Mouse (Mus musculus) heart, adult 18-20 months (tissue): ENCODE measurements at regions not wholly inside any gene's neighbourhood (a gene's known extent, or its start where the extent isn't known, plus 50 kb on each side); places are given as distances from the start of the nearest gene placed in this dataset.

Experiments
- DNase-seq, 2 experiments: peaks; one replicate each; pipeline ENCODE4 v3.0.0; 2021 to 2022; ENCODE audit warnings: mixed read lengths in 1 of 2

DNA sequence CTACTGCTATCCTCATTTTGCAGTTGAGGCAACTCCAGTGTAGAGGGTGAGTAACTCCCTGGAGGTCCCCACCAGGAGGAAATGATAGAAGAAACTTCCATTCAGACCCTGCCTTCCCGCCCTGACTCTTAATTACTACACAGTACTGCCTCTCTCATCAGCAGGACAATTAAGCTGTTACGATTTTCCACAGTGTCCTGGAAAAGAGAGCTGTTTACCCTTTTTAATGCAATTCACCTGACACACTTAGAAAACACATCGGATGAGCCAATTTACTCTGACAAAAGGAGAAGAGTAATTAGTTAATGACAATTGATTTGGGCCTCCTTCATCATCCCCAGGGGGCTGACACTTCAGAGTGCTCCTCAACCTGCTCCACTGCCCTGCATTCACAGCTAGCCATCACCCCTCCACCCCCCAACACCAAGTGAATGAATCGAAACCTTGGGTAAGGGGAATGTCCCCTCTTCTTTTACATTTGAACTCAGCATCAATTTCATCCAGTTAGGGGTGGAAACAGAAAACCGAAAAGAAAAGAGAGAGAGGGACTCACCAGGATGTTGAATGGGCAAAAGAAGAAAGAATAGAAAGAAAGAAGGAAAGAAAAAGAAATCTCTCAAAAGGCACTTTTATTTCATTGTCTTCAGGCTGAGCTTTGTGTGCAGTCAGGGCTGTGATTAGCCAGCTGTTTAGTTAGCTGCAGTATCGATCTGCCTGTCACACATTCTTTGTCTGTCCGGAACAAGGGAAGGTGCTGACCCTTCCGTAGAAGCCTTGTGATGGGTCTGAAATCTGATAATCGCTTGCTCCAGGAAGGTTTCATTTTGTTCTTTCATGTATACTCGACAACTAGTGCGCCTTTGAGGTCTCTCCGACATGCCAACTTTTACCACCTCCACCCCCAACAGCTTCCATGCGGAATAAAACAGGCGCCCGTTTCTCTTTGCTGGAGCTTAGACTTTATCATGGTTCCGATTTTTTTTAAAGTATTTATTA, 482.6 kb upstream of the Tenm4 start:
- DNase-seq, result no peak

DNA sequence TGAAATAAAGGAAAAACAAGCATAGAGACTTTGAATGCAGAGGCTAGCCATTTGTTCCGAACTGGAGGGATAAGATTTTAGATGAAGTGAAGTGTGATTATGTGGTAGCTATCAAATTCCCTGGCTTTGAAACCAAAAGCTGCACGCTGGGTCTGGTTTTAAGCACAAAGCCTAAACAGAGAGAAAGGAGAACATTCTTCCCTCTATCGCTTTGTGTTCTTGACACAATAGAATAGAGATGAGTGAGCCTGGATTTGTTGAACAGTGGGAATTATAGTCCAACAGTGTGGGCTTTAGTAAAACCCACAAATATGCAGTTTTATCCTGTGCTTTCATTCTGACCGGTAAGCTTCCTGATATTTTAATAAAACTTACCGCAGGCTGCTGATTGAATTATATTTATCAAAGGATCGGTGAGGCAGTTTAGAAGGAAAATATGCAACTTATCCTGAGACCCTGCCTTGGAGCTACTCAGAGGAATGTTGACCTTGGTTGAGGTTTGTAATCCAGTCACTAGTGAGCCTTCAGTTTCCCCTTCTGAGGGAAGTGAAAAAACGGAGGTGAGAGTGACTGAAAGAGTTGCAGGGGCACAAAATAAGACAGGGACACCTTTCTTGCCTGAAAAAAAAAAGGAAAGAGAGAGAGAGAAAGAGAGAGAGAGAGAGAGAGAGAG, 481.7 kb upstream of the Tenm4 start:
- no peak for DNase-seq

DNA sequence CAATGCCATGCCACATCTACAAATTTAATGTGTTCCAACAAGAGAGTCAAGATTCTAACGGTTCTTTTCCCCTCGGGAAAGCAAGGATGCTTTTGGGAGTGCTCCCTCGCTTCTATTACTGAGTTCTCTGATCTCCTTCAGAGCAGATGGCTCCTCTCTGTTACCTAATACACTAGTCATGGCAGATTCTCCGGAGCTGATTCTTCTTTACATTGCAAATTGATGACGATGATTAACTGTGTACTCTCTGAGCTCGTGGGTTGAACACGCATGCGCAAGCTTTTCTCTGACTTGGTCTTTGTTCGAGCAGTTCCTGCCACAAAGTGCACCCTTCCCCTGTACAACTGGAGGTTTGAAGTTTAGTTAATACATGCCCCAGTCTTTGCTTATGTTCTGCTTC, 471.5 kb upstream of the Tenm4 start:
- DNase-seq, result no peak

DNA sequence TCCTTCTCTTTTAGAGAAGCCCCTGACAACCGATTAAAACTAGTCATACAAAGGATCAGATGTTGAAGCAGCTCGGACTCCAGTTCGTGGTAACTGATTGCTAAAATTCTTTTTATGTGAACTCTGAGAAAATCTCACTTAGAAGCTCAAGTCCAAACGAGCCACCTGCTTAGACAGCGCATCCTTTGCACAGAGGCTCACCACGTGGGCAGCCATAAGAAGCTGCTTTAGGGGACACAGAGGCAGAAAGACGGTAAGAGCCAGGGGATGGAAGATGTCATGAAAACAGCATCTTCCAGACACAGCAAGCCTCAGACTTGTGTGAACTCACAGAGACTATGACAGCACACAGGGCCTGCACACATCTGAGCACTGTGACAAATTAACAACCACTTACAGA, 461.0 kb upstream of the Tenm4 start:
- no peak for DNase-seq

DNA sequence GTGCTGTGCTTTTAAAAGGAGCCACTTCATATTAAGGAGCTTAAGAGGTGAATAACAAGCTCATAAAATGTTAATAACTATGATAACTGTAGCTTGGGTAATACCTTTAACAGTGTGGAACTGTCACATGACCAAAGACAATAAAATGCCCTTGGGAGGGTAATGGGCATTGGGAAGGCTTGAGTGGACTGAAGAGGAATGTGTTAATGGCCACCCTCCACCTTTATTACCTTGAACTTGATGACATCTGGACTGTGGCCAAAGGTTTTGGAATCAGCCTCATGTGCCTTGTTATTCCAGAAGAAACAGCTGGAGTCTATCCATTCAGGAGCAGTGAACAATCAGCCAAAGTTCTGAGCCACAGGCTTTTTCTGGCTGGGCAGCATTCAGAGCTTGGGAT, 451.0 kb upstream of the Tenm4 start:
- DNase-seq, result no peak

DNA sequence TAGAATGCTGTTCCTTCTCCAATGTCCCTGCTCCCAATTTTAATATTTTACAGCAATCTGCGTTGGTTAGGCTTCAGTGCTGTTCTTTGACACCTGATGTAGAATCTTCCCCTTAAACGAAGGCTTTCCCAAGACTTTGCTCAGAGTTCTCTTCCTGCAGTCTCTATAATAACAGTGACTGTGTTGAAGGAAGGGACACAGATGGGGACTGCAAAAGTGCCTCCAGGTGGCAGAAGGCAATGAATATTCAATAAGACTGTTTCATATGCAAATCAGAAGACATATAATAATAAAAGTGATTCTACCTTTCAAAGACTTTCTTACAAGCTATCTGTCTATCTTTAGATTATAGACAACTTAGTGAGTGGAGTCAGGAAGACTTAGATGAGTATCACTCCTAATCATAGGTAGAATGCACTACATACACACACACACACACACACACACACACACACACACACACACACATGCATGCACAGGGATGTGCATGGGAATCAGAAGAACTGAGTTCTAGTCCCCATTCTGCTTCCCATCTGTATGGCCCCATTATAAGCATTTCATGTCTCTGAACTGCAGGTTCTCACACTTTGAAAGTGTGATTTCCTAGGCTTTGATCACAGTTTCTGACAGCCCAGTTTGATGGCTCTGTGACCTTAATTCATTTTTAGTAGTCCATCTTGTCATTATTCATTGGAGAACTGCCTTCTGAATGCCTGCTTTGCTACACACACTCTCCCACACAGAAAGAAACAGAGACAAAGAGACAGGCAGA, 445.1 kb upstream of the Tenm4 start:
- no peak for DNase-seq

DNA sequence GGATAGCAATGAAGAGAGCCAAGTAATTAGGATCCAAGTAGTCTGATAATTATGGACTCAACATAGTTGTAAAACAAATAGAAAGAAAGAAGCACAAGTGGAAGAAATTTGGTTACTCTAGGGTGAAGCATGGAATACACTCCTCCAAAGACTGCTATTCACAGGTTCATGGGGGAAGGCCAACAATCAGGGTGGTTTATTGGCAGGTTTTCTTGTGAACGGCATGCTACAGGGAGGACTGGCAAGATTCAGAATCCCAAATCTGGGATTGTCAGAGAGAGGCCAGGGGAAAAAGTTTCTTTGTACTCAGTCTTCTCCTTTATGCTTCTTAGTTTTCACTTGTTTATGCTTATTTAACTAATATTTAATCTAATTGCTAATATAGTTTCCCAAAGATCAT, 437.2 kb upstream of the Tenm4 start:
- DNase-seq, result no peak

DNA sequence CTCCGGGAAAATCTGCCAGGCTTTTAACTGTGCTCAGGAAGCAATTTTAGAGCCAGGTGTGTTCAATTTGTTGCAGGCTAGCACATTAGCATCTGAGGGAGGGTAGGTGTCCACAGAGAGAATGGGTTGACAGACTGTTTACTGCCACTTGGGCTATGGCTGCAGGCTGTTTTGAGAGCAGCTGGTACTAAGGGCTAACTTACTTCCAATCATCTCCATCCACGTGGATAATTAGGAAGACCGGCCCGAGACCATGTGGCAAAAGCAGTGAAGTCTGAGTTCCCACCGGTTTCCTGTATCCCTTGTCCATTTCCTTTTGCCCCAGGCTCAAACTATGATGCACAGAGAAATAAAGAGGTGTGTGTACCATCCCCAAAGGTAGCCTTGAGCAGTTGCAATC, 436.5 kb upstream of the Tenm4 start:
- DNase-seq, result no peak

DNA sequence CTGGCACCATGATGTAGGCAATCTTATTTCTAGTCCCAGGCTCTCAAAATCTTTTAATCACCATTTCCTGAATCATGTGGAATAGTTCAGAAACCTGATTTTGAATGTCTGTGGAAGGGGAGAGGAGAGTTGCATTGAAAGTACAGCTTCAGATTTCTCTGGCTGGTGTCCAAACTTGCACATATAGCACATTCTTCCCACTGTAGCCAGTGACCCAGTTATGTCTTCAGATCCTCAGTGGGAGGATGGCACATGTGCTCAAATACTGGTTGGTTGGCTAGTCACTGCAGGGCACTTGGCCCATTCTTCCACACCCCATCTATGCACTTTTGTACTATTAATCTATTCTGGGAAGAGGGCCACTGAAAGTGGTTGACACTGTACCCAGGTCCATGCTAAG, 434.3 kb upstream of the Tenm4 start:
- DNase-seq, result no peak

DNA sequence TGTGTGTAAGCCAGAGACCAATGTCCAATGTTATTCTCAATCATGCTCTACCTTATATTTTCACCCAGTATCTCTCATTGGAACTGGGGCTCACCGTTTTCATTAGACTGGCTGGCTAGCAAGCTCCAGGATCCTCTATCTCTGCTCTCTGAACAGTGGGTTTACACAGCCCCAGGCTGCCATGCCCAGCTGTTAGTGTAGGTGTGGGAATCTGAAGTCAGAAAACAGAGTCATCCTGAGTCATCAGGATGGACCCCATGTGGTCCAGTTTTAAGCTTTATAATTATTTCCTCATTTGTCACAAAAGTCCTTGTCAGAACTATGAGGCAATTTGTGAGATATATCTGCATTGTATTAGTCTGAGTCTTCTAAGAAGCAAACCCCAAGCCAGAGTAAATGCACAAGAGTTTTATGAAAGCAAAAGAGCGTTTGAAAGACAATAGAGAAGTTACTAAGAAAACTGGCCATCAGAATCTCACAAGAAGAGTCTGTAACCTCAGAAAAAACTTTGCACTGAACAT, 432.3 kb upstream of the Tenm4 start:
- DNase-seq, result no peak

DNA sequence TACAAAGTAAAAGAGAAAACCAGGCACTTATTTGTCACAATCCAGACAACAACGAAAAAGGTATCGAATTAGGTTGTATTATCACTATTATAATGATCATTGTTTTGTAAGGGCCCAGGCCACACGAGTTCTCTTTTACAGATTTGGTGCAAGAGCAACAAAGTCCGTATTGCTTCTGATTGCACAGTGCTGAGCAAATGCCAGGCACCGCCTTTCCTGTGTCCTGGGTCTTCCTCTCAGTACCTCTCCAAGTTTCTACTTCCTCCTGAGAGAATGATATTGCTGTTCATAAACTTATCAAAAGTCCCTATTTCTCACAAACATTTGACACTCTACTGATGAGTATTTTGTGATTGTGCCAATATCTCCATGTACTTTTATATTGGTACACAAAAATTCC, 431.3 kb upstream of the Tenm4 start:
- no peak for DNase-seq

DNA sequence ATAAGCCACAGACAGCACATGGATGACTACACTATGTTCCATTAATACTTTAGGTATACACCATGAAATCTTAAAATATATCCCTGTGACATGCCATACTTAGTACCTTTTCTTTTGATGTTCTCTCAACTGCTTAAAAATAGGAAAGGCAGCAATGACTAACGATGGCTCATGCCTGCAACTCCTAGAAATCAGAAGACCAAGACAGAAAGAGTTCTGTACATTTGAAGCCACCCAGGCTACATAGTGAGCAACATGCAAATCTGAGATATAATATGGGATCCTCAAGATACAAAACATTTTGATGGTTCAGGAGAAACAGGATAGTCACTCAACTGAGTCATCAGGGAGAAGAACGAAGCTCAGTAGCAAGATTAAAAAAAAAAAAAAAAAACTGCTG, 412.7 kb upstream of the Tenm4 start:
- DNase-seq, result no peak

DNA sequence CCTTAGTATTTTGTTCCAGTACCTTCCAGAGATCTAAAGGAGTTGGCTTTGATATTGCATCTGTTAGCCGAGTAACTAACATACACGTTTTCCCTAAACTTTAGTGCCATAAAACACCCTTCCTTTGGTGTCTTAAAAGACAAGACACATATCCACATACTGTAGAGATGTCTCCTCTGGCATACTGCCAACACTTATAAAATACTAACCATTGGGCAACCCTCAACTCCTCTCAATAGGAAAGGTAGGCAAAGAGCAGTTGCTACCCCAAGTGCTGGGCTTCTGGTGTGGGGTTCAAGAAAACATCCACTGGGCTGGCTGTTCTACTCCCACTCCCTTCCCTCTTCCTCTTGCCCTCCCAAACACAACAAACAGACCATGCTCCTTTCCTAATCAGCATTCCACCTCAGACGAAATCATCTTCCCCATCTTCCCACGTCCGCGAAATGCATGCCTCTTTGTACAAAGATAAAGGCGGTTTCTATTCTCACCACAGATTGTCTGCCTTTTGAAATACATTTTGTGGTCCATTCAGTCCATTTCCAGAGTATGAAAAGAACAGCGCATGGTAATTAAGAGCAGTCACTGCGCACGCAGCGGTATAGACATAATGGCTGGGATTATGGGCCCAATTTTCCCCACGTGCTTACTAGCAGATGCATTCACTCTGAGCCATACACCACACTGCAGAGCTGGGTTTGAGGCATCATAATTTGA, 409.9 kb upstream of the Tenm4 start:
- no peak for DNase-seq

DNA sequence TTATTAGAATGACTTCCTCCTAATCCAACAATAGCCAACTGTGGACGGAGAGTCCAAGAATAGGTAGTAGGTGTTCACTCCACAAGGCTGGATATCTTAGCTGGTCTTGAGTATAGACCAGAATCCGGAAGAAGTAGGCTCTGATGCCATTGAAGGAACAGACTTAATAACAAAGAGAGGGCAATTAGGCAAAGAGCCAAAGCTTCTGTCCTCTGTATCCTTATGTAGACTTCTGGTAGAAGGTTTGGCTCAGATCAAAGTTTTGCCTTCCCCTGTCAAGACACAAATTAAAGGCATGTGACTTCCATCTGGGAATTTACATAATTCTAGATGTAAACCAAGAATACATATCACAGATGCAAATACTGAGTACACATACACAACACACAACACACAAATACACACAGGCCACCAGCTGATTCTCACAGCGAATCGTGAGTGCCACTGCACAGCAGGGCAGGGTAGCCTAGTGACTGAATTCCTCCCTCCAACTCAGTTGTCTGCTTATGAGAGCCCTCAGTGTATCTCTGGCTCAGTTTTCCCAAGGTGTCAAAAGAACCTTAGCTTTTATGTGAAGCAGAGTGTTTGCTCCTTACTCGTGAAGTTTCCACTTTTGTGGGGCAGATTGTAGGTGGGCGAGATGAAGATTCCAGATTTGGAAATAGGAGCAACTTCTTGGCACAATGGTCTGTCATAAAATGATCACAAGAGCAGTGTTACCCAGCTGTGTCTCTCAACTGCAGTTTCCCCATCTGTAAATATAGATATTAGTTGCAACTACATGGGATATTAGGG, 404.5 kb upstream of the Tenm4 start:
- no peak for DNase-seq

DNA sequence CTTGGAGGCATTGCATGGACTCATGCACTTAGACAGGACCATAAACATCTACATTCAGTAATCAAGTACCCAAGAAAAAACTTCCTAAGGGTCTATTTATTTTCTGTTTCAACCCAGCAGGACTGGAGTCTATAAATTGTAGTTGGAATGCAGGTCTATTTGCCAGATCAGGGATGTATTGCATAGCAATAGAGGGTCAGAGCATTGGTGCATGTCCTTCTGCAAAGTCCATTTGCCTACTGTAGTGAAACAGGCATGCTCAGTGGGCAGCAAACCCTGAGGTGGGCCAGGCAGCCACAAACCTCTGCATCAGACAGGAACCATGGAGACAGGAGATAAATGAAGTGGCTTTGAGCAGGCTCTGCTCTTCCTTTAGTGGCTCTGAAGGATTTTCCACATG, 386.5 kb upstream of the Tenm4 start:
- DNase-seq, result no peak

DNA sequence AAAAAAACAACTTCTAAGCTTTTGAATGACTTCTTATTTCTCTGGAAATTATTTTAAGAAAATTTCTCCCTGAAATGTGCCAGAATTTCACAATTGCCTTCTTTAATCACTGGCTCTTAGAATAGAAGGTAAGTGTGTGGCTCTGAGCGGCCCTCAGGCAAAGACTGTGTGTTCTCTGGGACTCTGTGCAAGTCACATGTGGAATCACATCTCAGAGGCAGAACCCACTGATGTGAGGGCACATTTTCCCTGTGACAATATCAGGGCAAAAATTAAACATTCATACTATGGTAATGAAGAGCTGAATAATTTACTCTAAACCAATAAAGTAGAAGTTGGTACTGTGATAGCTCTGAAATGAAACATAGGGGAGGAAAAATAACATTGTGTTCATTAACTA, 383.5 kb upstream of the Tenm4 start:
- DNase-seq, result no peak

DNA sequence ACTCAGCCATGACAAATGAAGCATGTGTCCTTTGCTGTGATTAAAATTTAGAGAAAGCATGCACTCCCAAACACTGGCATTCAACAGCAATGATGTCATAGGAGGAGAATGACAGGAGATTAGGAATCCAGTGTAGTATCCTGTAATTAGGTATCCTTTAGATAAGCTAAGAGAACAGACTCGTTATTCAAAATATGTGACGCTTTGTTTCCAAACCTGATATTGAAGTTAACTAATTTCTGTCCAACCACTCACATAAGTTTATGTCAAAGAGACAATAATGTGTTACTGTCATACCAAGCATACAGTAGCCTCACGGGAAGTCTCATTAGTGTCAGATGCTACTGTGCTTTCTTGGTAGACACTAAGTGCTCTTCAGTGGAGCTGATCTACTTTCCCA, 383.1 kb upstream of the Tenm4 start:
- DNase-seq, result no peak

DNA sequence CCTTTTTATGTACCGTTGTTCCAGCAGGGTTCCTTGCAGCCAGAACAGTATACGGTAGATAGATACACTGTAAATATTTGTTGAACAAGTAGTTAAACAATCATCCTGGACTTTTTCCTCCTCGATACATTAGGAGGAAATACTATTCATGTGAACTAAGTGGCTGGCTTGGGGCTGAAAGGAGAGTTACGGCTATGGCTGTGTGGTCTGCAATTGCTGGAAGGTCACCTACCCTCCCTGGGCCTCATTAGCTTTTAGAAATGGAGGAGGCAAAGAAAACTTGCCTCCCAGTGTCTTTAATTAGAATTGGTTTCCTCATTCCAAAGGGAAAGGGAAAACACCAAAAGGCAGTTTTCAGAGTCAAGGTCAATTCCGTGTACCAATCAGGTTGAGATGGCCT, 381.6 kb upstream of the Tenm4 start:
- no peak for DNase-seq

DNA sequence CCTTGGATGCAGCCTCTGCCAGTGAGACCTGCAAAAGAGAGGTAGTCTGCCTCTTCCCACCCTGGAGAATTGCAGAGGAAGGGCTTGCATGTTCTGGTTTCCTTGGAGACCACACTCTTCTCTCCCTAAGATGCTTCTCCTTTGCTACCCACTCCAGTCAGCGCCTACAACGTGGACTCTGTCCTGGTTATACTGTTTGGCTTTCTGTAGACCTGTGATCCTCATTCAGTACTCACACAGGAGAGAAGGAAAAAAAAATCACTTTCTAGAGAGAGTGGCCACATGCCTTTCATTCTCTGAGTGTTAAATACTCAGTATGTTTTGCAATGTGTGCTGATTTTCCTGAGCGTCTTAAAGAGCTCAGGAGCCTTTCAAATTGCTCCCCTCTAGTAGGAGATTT, 372.0 kb upstream of the Tenm4 start:
- no peak for DNase-seq

DNA sequence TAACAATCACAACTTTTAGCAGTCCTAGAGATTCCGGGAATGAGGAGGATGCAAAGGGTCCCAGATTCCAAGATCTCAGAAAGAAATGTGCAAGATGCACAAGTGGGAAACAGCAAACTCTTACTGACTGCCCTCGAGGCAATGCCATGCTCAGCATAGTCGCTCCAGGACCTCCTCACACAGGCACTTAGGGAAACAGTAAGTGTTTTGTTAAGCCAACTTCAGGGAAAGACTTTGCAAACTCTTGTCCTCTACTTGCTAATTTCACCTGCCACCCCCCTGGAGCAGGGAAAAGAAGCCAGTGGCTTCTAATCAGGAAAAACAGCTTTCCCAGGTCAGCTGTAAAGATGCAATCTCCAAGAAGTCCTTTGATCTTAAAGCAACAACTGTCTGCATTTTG, 361.4 kb upstream of the Tenm4 start:
- DNase-seq, result no peak

DNA sequence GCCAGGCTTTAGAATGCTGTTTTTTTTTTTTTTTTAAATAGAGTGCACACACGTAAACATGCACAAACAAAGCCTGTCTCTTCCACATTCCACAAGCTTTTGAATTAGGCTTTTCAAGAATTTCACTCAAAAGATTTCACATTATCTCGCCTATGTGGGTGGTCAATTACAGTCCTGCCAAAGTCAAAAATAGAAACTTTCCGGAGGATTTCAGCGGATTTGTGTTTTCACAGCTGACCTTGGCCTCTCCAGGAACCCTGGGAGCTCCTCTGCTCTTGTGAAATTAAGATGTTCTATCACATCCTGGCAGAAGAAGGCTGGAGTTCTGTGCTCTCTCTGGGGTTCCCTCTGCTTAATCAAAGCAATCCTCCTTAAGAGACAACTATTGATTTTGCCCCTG, 360.9 kb upstream of the Tenm4 start:
- no peak for DNase-seq
